Mouse (Mus musculus) layer of hippocampus, postnatal 14 days (tissue): ENCODE data around the gene Mnat1. TPM values are rescaled to one million over a fixed set of nuclear protein-coding genes. Genes with fewer than 3 reads are reported as not detected.
"Not testable (repeated sequence)": the region's sequence is repeated elsewhere in the genome, so short reads cannot be mapped to it uniquely, and the experiment has no call there.

Experiments used
- DNase-seq, 2 experiments: peaks; one replicate each; pipeline ENCODE4 v3.0.0; 2021 to 2022; ENCODE audit warnings: low spot score in 2 of 2, mixed read lengths in 1 of 2
- total RNA-seq, 2 experiments: library from RNA; stranded (reverse); gene quantifications; 2 replicates each; pipeline ENCODE4 v1.2.3; 2021

Gene Mnat1
- total RNA-seq, 2 experiments from 2014 or later: 18.4 to 20.7 TPM

DNA sequence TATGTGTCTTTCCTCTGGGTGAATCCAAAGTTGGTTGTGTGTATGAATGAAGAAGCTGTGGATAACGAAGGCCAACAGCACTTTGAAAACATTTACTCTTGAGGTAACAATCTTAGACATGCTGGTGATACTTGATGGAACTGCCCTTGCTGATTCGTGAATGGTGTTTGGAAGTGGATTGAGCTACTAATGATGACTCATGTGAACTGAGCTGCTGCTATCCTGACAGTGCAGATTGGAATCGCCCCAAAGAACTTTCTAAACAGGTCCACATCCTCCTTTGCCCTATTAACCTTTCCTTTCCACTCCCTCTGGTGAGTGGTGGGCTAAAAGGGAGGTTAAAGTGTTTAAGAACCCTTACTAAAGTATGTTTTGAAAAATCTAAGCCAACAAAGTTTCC, 17.2 kb downstream of the Mnat1 start:
- no peak for DNase-seq

DNA sequence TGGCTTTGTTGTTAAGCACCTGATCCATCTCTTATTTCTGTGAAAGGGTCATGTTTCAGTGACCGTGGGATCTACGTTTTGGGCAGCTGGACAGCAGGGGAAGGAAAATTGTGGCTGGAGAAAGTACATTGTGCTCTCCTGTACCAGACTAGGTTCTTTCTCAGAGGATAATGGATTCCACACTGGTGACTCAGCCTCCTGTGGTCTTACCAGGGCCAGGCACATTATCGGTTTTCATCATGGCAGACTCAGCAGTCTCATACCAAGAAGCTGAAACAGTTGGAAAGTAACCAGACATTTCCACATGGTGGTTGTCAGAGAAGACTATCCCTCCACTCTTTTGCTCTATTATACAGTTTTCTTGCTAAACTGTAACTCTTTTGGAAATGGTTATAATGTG, 23.7 kb downstream of the Mnat1 start:
- DNase-seq: no peak

DNA sequence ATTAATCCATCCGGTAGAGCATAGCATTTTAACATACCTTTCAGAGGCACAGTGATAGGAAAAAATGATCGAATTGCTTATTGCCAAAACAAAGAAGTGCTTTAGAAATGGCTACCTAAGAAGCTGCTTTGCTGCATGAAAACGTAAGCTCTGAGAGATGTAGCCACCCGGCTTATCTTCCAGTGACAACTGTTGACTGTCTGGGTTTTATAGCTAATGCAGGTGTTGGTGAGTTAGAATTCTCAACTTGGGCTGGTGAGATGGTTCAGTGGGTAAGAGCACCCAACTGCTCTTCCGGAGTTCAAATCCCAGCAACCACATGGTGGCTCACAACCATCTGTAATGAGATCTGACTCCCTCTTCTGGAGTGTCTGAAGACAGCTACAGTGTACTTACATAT, 27.5 kb downstream of the Mnat1 start:
- not testable (repeated sequence) for DNase-seq

DNA sequence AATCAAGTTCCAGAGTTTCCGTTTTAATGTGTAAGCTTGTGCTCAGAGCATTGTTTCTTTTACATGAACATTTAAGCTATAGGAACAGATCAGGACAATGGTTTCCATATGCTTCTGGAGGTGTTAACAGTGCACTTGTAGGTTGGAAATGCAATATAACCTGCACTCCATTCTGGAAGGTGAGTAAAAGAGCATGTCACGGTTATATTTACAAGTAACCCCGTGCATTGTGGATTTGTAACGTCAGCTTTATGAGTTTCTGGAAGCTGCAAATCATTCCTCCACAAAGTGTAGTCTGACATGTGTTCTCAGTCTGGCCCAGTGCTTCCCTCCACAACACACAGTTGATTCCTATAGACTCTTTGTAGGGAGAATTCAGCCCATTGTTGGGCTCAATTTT, 30.6 kb downstream of the Mnat1 start:
- no peak for DNase-seq

DNA sequence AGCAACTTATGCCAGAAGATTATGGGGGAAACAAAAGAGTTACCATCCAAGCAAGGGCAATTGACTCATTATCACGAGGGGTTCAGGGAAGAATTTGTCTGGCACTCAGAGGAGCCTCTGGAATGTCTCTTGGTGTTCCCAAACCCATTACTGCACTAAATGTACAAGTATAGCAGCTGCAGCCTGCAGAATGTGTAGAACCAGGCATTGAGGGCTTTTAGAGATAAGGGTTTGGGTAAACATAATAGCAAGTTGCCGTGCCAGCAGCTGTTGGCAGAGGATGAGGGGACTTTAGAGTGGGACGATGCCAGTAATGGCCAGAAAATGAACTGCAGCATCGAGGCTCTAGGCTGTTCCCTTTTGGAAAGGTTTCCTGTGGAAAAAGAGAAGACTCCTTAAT, 36.8 kb downstream of the Mnat1 start:
- DNase-seq: peak in 1 of 2 experiments; percentile 4

DNA sequence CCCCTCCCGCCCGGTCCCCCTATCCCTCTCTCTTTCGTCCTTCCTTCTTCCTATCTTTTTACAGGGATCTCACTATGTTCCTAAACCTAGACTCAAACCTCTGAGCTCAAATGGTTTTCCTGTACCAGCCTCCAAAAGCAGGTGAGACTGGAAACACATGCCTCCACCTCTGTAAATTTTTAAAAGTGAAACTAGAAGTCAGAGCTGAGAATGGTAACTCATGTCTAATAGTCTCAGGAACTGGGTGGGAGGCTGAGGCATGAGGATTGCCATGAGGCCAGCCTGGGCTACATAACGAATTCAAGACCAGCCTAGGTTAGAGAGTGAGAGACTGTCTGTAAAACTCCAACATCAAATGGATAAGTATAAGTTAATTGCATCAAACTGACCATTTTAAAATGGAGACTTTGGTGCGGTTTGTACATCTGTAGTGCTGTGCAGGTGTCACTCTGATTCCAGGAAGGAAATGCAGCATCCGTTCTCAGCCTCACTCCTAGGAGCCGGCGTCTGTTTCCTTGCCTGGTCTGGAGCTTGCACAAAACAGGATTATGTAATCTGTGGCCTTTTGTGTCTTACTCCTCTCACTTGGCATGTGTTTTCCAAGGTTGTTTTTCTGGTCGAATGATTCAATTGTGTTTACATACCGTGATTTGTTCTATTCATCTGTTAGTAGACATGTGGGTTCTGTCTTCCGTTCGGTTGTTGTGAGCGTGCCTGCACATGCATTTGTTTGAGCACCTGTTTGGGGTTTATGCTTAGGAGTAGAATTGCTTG, 39.1 kb downstream of the Mnat1 start:
- peak in 1 of 2 experiments; percentile 13 for DNase-seq

DNA sequence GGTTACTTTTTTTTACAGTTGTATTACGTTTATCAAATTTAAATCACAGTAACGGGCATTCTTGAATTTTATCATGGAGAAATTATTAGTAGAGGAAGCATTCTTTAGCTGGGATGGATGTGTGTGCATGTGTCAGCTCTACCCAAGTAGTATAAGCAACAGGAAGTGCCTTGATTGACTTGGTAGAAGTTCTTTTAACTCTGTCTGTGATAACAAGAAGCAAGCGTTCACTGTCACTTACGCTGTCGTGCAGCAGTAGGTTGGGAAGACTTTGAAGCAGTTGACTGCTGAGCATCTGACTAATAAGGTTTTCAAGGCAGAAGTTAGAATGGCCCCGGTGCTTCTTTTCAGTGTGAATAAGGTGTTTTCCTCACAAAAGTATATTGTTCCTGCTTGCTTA, 47.3 kb downstream of the Mnat1 start:
- DNase-seq: no peak

DNA sequence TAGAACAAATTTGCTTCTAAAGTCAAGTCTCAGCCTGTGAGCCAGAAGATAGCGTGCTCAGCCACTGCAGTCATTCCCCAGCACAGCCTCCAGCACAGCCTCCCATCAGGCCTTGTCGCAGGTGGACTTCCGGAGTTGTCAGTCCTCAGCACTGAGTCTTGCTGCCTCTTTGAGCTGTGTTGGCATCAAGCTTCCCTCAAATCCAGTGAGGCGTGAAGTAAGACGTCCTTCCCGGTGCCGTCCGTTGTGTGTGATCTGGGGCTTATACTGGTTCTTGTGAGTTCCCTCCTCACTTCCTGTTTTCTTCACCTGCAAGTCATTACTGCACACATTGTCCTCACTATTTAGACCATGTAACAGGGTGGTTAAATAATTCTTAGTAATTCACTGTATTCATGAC, 60.4 kb downstream of the Mnat1 start:
- DNase-seq: no peak

DNA sequence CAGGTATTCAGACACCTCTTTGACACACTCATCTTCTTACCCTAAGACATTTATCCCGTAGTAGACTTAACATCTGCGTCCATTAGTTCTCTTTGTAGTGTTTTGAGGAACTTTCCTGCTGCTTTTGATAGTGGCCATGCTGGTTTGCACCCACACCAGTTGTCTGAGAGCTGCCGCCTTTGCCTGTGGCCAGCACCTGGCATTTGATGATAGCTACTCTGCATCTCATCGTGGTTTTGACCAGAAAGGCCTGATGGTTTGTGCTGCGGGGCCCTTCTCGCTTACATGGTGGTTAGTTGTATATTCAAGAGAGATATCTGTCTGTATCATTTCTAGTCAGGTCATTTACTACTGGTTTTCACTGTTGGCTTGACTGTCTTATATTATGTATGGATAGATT, 73.8 kb downstream of the Mnat1 start:
- DNase-seq: no peak

DNA sequence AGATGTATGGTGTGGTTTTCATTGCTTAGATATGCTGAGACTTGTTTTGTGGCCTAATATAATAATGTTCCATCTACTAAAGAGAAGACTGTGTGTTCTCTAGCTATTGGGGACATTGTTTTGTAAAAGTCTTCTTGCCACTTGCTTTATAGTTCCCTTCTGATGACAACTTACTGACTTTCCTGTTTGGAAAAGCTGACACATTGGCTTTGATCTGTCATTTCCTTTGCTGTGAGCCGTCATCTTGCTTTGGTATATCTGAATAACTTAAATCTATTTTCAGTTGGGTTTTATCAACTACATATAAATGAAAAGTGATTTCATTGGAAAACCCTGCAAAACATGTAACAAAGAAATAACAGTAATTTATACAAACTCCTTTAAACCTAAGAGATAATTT, 74.9 kb downstream of the Mnat1 start:
- DNase-seq: no peak

DNA sequence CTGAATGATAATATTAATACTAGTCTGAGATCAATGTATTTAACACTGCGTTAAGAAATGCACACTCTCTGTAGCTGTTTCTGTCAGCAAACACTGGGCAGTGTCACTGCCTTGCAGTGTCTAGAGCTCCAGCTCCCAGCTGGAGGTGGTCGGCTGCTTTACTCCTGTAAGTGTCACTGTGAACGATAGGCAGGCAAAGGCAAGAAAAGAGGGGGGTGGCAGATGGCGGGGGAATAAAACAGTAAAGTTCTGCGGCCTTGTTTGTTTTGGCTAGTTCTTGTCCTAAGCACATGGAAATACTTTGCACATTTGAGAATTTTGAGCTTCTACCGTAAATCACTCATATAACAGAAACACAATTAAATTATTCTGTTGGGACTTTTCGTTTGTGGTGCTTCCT, 75.9 kb downstream of the Mnat1 start:
- no peak for DNase-seq

DNA sequence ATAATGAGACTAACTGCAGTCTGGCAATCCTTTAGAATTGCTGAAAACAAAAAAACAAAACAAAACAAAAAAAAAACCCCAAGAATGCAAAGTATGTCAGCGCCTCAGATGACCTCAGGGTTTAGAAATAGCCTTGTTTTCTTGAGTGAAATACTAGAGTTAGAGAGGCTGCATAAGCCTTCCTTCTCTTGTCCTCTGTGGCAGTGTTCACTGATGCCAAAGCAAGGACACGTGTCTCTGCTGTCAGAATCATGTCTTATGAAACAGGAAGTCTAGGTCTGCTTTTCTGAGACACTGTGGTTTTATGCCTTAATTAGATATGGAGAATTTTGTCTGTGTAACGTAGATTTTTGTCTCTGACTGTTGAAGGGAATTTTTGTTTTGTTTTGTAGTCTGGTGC, 78.1 kb downstream of the Mnat1 start:
- no peak for DNase-seq

DNA sequence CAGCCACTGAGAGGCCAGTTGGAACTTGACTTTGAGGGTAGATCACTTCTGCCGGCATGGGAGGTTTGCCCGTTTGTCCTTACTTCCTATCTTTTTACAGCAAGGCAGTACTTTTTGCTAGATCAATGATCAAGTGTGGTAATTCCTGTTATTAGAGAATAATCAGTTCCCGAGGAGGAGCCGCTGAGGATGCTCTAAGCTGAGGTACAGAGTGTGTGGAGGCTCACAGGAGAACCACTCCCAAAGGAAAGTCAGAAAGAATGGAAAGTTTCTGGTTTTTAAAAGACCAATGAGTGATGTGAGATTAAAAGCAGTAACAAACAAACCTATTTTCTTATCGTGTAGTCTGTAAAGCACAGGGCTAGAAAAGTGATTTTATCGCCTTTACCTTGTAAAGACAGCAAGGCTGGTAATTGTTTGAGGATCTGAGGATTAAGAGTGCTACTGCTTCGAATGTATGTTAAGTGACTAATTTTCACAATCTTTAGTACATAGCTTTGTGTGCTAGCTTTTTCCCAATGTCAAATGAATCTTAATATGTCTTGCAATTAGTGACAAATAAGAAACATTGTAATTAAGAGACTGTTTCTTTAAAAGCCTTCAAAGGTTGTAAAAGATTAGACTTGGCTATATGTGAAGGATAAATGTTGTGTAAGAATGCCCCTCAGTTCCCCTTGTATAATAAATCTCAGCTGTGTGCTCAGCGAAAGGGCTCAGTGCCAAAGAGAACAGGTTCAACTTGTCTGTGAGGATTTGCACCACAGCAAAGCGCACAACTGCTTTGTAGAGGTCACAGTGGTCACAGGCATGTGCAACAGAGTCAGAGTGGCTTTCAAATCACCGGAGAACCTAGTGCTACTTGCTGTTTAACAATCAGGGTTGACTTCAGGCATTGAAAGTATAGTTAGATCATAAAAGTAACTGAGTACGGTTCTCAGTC, 82.5 kb downstream of the Mnat1 start:
- no peak for DNase-seq

DNA sequence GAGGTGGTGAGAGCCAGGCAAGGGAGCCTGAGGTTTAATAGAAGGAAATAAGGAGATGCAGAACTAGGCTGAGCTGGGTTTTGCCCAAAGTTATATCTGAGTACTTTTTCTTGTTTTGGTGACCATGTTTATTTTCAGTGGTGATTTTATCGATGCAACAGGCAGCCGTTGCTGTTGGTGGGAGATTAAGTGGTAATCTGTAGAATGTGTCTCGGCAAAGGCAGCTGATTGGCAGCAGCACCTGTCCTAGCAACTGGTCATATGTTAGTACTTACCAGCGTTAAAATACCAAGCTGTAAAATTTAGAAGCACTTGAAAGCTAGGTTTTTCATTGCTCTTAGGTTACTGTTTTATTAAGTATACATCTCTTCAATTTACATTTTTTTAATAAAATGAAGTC, 83.5 kb downstream of the Mnat1 start:
- DNase-seq: no peak

DNA sequence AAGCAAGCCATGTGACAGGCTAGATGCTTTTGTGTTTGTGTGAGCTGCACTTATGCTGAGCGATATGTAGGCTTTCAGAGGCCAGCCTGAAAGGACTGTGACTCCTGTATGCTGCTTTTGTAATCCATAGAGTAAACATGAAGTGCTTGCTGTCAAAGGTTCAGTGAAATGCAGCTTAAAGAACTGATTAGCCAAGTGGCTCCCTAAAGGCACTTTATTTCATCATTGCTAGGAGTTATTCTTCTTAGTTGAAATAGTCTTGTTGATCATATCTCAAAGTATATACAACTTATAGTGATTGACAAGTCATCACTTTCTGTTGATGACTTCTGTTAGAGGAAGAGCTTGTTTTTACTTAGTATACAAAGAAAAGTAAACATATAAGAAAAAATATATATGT, 83.9 kb downstream of the Mnat1 start:
- DNase-seq: no peak

DNA sequence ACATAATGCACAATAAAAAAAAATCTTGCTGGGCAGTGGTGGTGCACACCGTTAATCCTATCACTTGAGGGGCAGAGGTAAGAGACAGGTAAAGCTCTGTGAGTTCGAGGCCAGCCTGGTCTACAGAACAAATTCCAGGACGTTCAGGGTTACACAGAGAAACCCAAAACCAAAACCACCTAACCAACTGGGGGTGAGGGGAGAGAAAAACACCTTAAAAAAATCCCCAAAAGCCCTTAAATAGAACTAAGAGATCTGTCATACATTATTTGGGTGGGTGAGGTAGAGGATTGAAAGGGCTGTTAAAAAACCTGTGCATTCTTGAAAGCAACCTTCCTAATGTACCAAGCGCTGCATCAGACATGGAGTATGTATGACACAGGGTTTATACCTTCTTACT, 85.0 kb downstream of the Mnat1 start:
- DNase-seq: no peak

DNA sequence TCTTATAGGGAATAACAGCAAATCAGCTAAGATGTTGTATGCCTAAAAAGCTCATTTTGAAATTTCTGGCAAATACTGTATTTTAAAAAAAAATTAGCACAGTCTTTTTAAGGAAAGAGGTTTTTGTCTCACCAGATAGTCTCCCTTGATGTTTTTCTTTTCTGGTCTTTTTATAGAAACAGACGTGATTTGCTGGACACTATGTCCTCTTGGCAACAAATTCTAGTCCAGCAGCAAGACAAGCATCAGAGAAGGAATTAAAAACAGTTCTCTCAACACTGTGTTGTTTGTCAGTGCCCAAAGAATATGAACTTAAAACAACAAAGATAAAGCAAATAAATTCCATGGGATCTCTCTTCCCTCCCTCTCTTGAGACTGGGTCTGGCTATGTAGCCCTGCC, 85.6 kb downstream of the Mnat1 start:
- DNase-seq: no peak

DNA sequence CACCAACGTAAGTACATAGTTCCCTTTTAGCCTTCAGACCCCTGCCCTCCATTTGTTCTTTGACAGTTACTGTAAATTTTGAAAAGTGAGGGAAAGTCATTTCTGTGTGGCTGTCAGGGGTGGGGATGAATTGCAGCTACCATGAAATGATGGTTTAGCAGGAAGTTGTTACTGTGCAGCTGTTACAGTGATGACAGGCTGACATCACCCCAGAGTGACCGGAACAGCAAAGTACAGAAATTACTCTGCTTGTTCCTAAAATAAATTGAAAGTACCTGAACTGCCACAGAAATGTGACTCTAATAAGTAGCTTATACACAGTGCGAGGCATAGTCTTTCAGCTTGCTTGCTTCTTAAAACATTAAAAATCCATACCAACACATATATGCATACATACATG, 86.9 kb downstream of the Mnat1 start:
- DNase-seq: no peak

DNA sequence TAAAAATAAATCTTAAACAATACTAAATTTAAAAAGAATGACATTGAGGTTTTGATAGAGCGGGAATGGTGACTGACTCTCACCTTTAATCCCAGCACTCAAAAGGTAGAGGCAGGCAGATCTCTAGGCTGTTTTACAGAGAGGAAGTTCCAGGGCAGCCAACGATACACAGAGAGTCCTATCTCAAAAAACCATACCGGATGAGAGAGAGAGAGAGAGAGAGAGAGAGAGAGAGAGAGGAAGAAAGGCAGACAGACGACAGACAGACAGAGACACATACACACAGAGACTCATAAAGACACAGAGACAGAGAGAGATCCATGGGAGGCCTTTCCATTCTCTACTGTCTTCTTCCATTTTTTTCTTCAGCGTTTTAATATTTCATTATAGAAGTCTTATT, 92.3 kb downstream of the Mnat1 start:
- DNase-seq: no peak

DNA sequence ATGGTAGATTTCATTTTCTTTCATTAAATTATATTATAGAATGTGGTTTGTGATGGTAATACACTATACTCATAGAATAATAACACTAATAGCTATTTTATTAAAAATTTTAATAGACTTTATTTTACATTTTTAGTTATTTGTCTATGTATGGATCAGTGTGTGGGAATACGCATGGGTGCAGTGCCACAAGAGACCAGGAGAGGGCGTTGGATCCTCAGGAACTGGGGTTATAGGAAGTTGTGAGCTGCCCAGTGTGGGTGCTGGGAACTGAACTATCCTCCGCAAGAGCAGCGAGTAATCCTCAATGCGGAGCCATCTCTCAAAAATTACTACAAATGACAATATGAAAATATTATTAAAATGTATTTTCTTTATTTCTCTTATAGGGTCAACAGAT, 95.1 kb downstream of the Mnat1 start:
- no peak for DNase-seq

DNA sequence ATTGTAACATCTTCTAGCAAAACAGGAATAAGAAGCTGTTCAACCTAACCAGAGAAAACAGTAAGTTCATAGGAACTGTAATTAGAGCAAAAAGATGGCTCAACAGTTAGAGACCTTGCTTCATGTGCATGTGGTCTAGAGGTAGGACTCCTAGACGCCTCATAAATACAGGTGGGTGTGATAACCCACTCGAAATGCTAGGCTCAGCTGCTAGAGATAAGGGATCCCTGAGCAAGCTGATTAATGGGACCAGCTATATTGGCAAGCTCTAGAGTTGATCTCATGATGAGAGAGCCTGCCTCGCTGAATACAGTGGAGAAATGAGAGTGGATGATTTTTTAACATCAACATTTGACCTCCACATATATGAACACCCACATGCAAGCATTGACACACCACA, 97.7 kb downstream of the Mnat1 start:
- DNase-seq: no peak

DNA sequence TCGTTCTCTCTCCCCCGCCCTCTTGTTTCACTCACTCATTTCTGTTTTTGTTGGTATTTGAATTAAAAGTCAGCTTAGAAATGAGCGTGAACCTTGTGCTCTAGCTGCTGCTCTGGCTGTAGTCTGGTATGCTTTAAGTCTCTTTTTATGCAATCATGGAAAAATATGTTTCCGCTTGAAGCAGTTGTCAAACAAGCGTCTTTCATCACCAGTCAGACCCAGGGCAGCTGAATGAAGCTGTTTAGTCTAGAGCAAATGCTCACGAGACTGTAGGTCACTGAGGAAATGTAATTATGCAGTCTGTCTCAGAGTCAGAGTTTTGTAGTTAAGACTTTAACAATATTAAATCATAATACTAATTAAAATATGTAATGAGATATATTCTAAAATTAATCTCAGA, 100.4 kb downstream of the Mnat1 start:
- no peak for DNase-seq

DNA sequence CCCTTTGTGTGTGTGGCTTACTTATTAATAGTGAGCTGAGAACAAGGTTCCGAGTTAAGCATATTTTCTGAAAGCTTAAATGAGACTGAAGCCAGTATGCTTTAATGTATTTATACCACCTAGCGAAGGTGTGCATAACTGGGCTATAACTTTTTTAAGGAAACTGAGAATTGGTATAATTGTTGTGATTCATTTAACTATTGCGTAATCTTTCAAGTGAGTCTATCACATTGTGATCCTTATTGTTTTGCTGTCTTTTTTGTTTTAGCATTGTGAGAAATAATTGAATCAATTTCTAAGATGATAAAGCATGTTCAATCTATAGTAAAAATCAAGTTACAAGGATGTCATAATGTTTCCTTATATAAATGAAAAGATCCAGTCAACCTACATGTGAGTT, 104.9 kb downstream of the Mnat1 start:
- DNase-seq: no peak
